Mouse (Mus musculus): ENCODE data around the gene Slc4a1ap. TPM values are rescaled to one million over a fixed set of nuclear protein-coding genes. Genes with fewer than 3 reads are reported as not detected.
"Not testable (repeated sequence)": the region's sequence is repeated elsewhere in the genome, so short reads cannot be mapped to it uniquely, and the experiment has no call there.

Slc4a1ap gene
- polyA plus RNA-seq, 1 experiment from 2014 or later, result 30.3 TPM

GRCm38 (mm10) chr5:31512481-31512880, 14.3 kb upstream of the Slc4a1ap start:
- H3K4me1 ChIP-seq (ENCODE audit: control insufficient read depth, insufficient read depth, low read depth, low read length), result no peaks in the 10 kb centered on the region
- no peak overlapping the region for H3K4me3 ChIP-seq (ENCODE audit: low read length)
- 100% methylated on average over 1 of the region's 1 CpGs for WGBS
- H3K36me3 ChIP-seq (ENCODE audit: control insufficient read depth, insufficient read depth, low read length), result peaks cover 39% of the 10 kb centered on the region
- no peaks in the 10 kb centered on the region for H3K9me3 ChIP-seq (ENCODE audit: control insufficient read depth, low read length)
- no peak overlapping the region for H3K9ac ChIP-seq (ENCODE audit: low read depth, low read length)
- no peaks in the 10 kb centered on the region for H3K27me3 ChIP-seq (replicated peaks; ENCODE audit: control insufficient read depth, insufficient read depth, low read length)
- no peak overlapping the region for H3K27ac ChIP-seq (ENCODE audit: low read depth, low read length)
- H3K4me2 ChIP-seq (ENCODE audit: low read length), result no peak overlapping the region
- no peak for ATAC-seq

GRCm38 (mm10) chr5:31520556-31520955, 6.2 kb upstream of the Slc4a1ap start:
- Histone ChIP-seq H3K4me2 (ENCODE audit: low read length) (no peak overlapping the region), H3K27me3 (replicated peaks; ENCODE audit: control insufficient read depth, insufficient read depth, low read length) (no peaks in the 10 kb centered on the region), H3K9ac (ENCODE audit: low read depth, low read length) (no peak overlapping the region), H3K4me1 (ENCODE audit: control insufficient read depth, insufficient read depth, low read depth, low read length) (peaks cover 4% of the 10 kb centered on the region), H3K36me3 (ENCODE audit: control insufficient read depth, insufficient read depth, low read length) (peaks cover 40% of the 10 kb centered on the region), H3K4me3 (ENCODE audit: low read length) (no peak overlapping the region), H3K9me3 (ENCODE audit: control insufficient read depth, low read length) (no peaks in the 10 kb centered on the region), H3K27ac (ENCODE audit: low read depth, low read length) (no peak overlapping the region)
- WGBS, result 93% methylated on average over 6 of the region's 6 CpGs
- no peak for ATAC-seq

- H3K27ac ChIP-seq (ENCODE audit: low read depth, low read length), result peak overlapping the region; percentile 90
- peaks cover 27% of the 10 kb centered on the region for H3K4me1 ChIP-seq (ENCODE audit: control insufficient read depth, insufficient read depth, low read depth, low read length)
- H3K4me2 ChIP-seq (ENCODE audit: low read length), result peak overlapping the region; percentile 88
- 4% methylated on average over 37 of the region's 40 CpGs for whole genome bisulfite sequencing
- peak overlapping the region; percentile 86 for H3K9ac ChIP-seq (ENCODE audit: low read depth, low read length)
- H3K4me3 ChIP-seq (ENCODE audit: low read length), result peak overlapping the region; percentile 88
- peaks cover 18% of the 10 kb centered on the region for H3K36me3 ChIP-seq (ENCODE audit: control insufficient read depth, insufficient read depth, low read length)
- no peaks in the 10 kb centered on the region for H3K27me3 ChIP-seq (replicated peaks; ENCODE audit: control insufficient read depth, insufficient read depth, low read length)
- H3K9me3 ChIP-seq (ENCODE audit: control insufficient read depth, low read length), result no peaks in the 10 kb centered on the region
- ATAC-seq, result peak; percentile 53
Observed at GRCm38 (mm10) chr5:31527117-31527680, 404 bp downstream of the Slc4a1ap start.

GRCm38 (mm10) chr5:31527707-31528106, 912 bp downstream of the Slc4a1ap start, which contains the start of gene Supt7l:
Gene Supt7l, minus strand, starts transcription at chr5:31527807.
- Histone ChIP-seq H3K36me3 (ENCODE audit: control insufficient read depth, insufficient read depth, low read length) (peaks cover 16% of the 10 kb centered on the region), H3K4me2 (ENCODE audit: low read length) (peak within 1 kb of the TSS; percentile 88), H3K4me3 (ENCODE audit: low read length) (peak within 1 kb of the TSS; percentile 88), H3K4me1 (ENCODE audit: control insufficient read depth, insufficient read depth, low read depth, low read length) (peaks cover 27% of the 10 kb centered on the region), H3K27ac (ENCODE audit: low read depth, low read length) (peak within 1 kb of the TSS; percentile 90), H3K9ac (ENCODE audit: low read depth, low read length) (peak within 1 kb of the TSS; percentile 86)
- WGBS, result 87% methylated on average over 11 of the region's 11 CpGs
- not testable (repeated sequence) for H3K9me3 ChIP-seq (ENCODE audit: control insufficient read depth, low read length); ATAC-seq; H3K27me3 ChIP-seq (replicated peaks; ENCODE audit: control insufficient read depth, insufficient read depth, low read length)

GRCm38 (mm10) chr5:31528560-31528959, 1.8 kb downstream of the Slc4a1ap start:
- H3K36me3 ChIP-seq (ENCODE audit: control insufficient read depth, insufficient read depth, low read length), result peaks cover 15% of the 10 kb centered on the region
- 62% methylated on average over 2 of the region's 2 CpGs for WGBS
- peaks cover 27% of the 10 kb centered on the region for H3K4me1 ChIP-seq (ENCODE audit: control insufficient read depth, insufficient read depth, low read depth, low read length)
- no peak overlapping the region for H3K4me2 ChIP-seq (ENCODE audit: low read length)
- no peak overlapping the region for H3K4me3 ChIP-seq (ENCODE audit: low read length)
- no peak overlapping the region for H3K27ac ChIP-seq (ENCODE audit: low read depth, low read length)
- no peaks in the 10 kb centered on the region for H3K27me3 ChIP-seq (replicated peaks; ENCODE audit: control insufficient read depth, insufficient read depth, low read length)
- no peaks in the 10 kb centered on the region for H3K9me3 ChIP-seq (ENCODE audit: control insufficient read depth, low read length)
- ATAC-seq, result no peak
- no peak overlapping the region for H3K9ac ChIP-seq (ENCODE audit: low read depth, low read length)

GRCm38 (mm10) chr5:31535228-31535627, 8.4 kb downstream of the Slc4a1ap start:
- H3K36me3 ChIP-seq (ENCODE audit: control insufficient read depth, insufficient read depth, low read length), result peaks cover 23% of the 10 kb centered on the region
- H3K9ac ChIP-seq (ENCODE audit: low read depth, low read length), result no peak overlapping the region
- 92% methylated on average over 2 of the region's 2 CpGs for WGBS
- H3K9me3 ChIP-seq (ENCODE audit: control insufficient read depth, low read length), result no peaks in the 10 kb centered on the region
- H3K4me1 ChIP-seq (ENCODE audit: control insufficient read depth, insufficient read depth, low read depth, low read length), result no peaks in the 10 kb centered on the region
- H3K27ac ChIP-seq (ENCODE audit: low read depth, low read length), result no peak overlapping the region
- no peak overlapping the region for H3K4me3 ChIP-seq (ENCODE audit: low read length)
- no peak overlapping the region for H3K4me2 ChIP-seq (ENCODE audit: low read length)
- ATAC-seq, result no peak
- no peaks in the 10 kb centered on the region for H3K27me3 ChIP-seq (replicated peaks; ENCODE audit: control insufficient read depth, insufficient read depth, low read length)

- H3K36me3 ChIP-seq (ENCODE audit: control insufficient read depth, insufficient read depth, low read length), result peaks cover 11% of the 10 kb centered on the region
- ATAC-seq, result no peak
- WGBS, result 36% methylated on average over 1 of the region's 1 CpGs
- no peak overlapping the region for H3K4me2 ChIP-seq (ENCODE audit: low read length)
- no peaks in the 10 kb centered on the region for H3K4me1 ChIP-seq (ENCODE audit: control insufficient read depth, insufficient read depth, low read depth, low read length)
- no peak overlapping the region for H3K9ac ChIP-seq (ENCODE audit: low read depth, low read length)
- H3K9me3 ChIP-seq (ENCODE audit: control insufficient read depth, low read length), result no peaks in the 10 kb centered on the region
- H3K27ac ChIP-seq (ENCODE audit: low read depth, low read length), result no peak overlapping the region
- H3K4me3 ChIP-seq (ENCODE audit: low read length), result no peak overlapping the region
- no peaks in the 10 kb centered on the region for H3K27me3 ChIP-seq (replicated peaks; ENCODE audit: control insufficient read depth, insufficient read depth, low read length)
Observed at GRCm38 (mm10) chr5:31559401-31559800, 32.6 kb downstream of the Slc4a1ap start.

GRCm38 (mm10) chr5:31560352-31560751, 33.6 kb downstream of the Slc4a1ap start:
- H3K36me3 ChIP-seq (ENCODE audit: control insufficient read depth, insufficient read depth, low read length), result peaks cover 3% of the 10 kb centered on the region
- WGBS, result 98% methylated on average over 2 of the region's 2 CpGs
- H3K9me3 ChIP-seq (ENCODE audit: control insufficient read depth, low read length), result no peaks in the 10 kb centered on the region
- no peak overlapping the region for H3K27ac ChIP-seq (ENCODE audit: low read depth, low read length)
- H3K4me3 ChIP-seq (ENCODE audit: low read length), result no peak overlapping the region
- no peaks in the 10 kb centered on the region for H3K4me1 ChIP-seq (ENCODE audit: control insufficient read depth, insufficient read depth, low read depth, low read length)
- ATAC-seq, result no peak
- no peaks in the 10 kb centered on the region for H3K27me3 ChIP-seq (replicated peaks; ENCODE audit: control insufficient read depth, insufficient read depth, low read length)
- H3K9ac ChIP-seq (ENCODE audit: low read depth, low read length), result no peak overlapping the region
- H3K4me2 ChIP-seq (ENCODE audit: low read length), result no peak overlapping the region

GRCm38 (mm10) chr5:31562036-31562666, 35.4 kb downstream of the Slc4a1ap start:
- Histone ChIP-seq H3K27me3 (replicated peaks; ENCODE audit: control insufficient read depth, insufficient read depth, low read length) (no peaks in the 10 kb centered on the region), H3K9me3 (ENCODE audit: control insufficient read depth, low read length) (no peaks in the 10 kb centered on the region), H3K4me1 (ENCODE audit: control insufficient read depth, insufficient read depth, low read depth, low read length) (no peaks in the 10 kb centered on the region), H3K9ac (ENCODE audit: low read depth, low read length) (no peak overlapping the region), H3K4me2 (ENCODE audit: low read length) (no peak overlapping the region), H3K4me3 (ENCODE audit: low read length) (no peak overlapping the region), H3K36me3 (ENCODE audit: control insufficient read depth, insufficient read depth, low read length) (no peaks in the 10 kb centered on the region; the same call in none of the 2 replicates), H3K27ac (ENCODE audit: low read depth, low read length) (no peak overlapping the region)
- no peak for ATAC-seq
- WGBS, result 91% methylated on average over 7 of the region's 7 CpGs
